Mouse (Mus musculus) urinary bladder, adult 2 months (tissue): Measurements from ENCODE around the gene Gm20696. TPM values are rescaled to one million over a fixed set of nuclear protein-coding genes. Genes with fewer than 3 reads are reported as not detected.

Source experiments
- polyA plus RNA-seq: library from polyadenylated mRNA; depleted of rRNA; stranded (reverse); fragments of >200 nt; gene quantifications from 2 replicates; pipeline ENCODE4 v1.2.3, GENCODE M21; 2012; rRNA removed

The Gm20696 gene
- polyA plus RNA-seq, 1 experiment = 1.2 TPM

Other genes starting within 250 kb of the Gm20696 start
- 46.5 and 67.6 TPM in 2 replicates for gene Foxp1, start 144.1 kb downstream of the Gm20696 start, polyA plus RNA-seq
- gene Eif4e3, start within 50 bp of the Gm20696 start, polyA plus RNA-seq = 42.9 and 47.3 TPM in 2 replicates
- 4.2 and 6.6 TPM in 2 replicates for gene Gpr27, start 25.9 kb upstream of the Gm20696 start, polyA plus RNA-seq
- gene Prok2, start 59.6 kb upstream of the Gm20696 start, polyA plus RNA-seq = not detected in 2 replicates